22 mouse cellular contexts compared by ENCODE assay signal in the genomic region with DNA sequence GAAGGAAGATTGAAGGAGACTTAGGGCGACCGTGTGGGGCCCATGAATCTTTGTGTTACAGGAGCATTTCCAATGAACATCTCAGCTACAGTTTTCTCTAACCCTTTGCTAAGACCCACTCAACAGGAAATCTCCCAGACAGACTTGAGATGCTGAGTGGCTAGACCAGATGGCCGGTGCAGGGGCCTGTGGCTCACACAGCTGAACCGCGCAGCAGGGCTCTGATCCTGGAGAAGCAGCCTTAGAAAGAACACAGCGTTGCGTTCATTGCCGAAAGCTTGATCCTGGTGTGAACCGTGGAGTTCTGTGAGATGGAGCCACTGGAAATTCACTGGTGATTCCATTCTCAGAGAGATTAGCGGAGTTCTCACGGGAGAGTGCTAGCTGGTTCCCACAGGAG.
A peak's percentile ranks its signal among the peaks of the same experiment; 100 is the strongest.
DNase-seq lines count a peak whose midpoint lies in the region; ATAC-seq lines count a peak whose summit lies in the region.
"Had no signal": no experiment of that assay in that cellular context is flagged by ENCODE, and none has a peak within 500 bp of the region (broad histone marks: within the 10 kb centered on the region; RNA-seq: fewer than 3 reads in every experiment).

No protein-coding gene starts in this region.

- peak; percentile 78 for DNase-seq in heart, adult 11 months
- DNase-seq in heart, postnatal 36 days: no peak
- peak; percentile 44 to 45 for DNase-seq in cerebellum, adult 18-20 months
- DNase-seq in cerebellum, adult 8-10 months: peak; percentile 30
- DNase-seq in cerebellum, postnatal 25 days: peak; percentile 56 to 63
- no peak for DNase-seq in yolk sac, embryonic 10.5 days (ENCODE audit: low spot score)
- no peak for DNase-seq in spleen, postnatal 14 days (ENCODE audit: low spot score in 2 of 2)
- DNase-seq: adrenal gland, adult 2 months; adrenal gland, postnatal 14 days; gastrocnemius, adult 2 months; gastrocnemius, postnatal 14 days; heart, adult 18-20 months; heart, postnatal 10 days; heart, postnatal 4 days; kidney, adult 2 months had no signal

- no peak for ATAC-seq in monocyte, adult 5-6 weeks (replicated peaks; ENCODE audit: insufficient number of reproducible peaks, low FRiP score, low TSS enrichment, poor library complexity, severe bottlenecking)
- ATAC-seq: CD4-positive, CD25-positive, alpha-beta regulatory T cell, adult 4 months; forebrain, embryonic 13.5 days; forebrain, embryonic 16.5 days; hindbrain, postnatal 0 days; inflammation-experienced regulatory T-cells, adult 6 months; intestine, embryonic 16.5 days had no signal

- intact Hi-C loops in heart, postnatal 36 days (cut with DNase I): no loop called here

Comparison
In these comparisons a context has a peak if more than half of its experiments do, and no peak if none do; other contexts are left out.
1. DNase-seq: peak in heart, adult 11 months (single experiment), cerebellum, adult 18-20 months (2 of 2), cerebellum, adult 8-10 months (single experiment) and cerebellum, postnatal 25 days (2 of 2); none in heart, postnatal 36 days (0 of 2), yolk sac, embryonic 10.5 days (single experiment) and spleen, postnatal 14 days (0 of 2).